Mouse (Mus musculus) spleen, adult 2 months (tissue): ENCODE results near the gene Rmdn2.

Experiments
- CTCF ChIP-seq: fragments of 200-500 bp; IDR thresholded peaks from 2 replicates; pipeline ENCODE4 v1.5.1; 2011; ENCODE audit warnings: mild to moderate bottlenecking, inconsistent platforms; ENCODE audit not compliant: insufficient read depth, insufficient read length, insufficient replicate concordance; ENCODE audit errors: extremely low read depth
- POLR2A ChIP-seq: fragments of 200-500 bp; IDR thresholded peaks from 2 replicates; pipeline ENCODE4 v1.6.1; 2011; ENCODE audit warnings: low read depth, low read length, inconsistent platforms

DNA sequence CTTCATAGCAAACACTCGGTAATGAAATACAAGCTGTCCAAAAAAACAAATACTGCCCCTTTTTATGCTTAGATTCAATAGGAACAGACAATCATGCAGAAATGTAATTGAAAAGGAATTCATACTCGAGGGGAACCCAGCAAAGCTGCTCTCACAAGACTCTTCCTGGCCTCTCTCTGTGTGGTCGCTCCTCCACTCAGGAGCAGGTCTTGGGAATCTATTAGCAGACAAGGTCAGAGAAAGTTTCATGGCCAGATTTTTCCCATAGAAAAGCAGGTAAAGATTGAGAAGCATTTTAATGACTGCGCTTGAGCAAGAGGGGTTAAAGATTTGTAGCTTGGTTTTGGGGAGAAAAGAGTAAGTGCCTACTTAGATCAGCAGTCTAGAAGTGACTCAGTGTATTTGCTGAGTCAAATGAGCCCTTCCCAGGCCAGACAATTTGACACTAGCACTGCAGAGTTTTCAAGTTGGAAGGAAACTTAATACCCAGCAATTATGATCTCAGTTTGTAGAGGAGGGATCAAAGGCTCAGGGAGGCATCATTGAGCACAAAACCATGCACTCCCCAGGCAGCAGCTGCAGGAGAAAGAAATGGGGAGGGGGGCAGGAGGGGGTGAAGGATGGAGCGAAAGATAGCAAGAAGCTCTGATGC is 127.3 kb downstream of the Rmdn2 start:
- no peak for TF ChIP-seq CTCF
- TF ChIP-seq POLR2A, result no peak
